Mouse (Mus musculus) liver (tissue): ENCODE results near the gene Hist1h2bq.

Source experiments
- DNase-seq: peaks from one replicate; pipeline ENCODE4 v3.0.0-alpha.2; 2020; ENCODE audit warnings: mixed read lengths

Hist1h2bq gene

GRCm38 (mm10) chr13:21787760-21788593, 22.0 kb downstream of the Hist1h2bq start:
- DNase-seq: no peak

DNA sequence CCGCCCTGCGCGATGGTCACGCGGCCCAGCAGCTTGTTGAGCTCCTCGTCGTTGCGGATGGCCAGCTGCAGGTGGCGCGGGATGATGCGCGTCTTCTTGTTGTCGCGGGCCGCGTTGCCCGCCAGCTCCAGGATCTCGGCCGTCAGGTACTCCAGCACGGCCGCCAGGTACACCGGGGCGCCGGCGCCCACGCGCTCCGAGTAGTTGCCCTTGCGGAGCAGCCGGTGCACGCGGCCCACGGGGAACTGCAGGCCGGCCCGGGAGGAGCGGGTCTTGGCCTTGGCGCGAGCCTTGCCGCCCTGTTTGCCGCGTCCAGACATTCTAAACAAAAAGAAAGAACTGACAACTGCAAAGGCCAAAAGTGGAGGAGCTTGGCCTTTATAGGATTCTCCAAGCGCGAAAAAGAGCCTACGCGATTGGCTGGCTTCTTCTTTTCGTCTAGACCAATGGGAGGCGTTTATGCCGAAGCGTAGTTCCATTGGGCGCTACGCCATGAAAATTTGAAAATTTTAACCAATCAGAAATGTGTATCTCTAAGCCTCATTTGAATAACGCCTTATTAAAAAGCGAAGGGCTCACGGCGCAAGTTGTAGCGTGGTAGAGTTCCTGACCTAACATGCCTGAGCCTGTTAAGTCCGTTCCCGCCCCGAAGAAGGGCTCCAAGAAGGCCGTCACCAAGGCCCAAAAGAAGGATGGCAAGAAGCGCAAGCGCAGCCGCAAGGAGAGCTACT, 22.9 kb downstream of the Hist1h2bq start, which contains the start of the genes Hist1h2an and Hist1h2bp:
Gene Hist1h2an, minus strand, starts transcription at position 320 of the 731 bp plus-strand sequence.
Gene Hist1h2bp, plus strand, starts transcription at position 563 of the 731 bp plus-strand sequence.
- peak; percentile 92 for DNase-seq

GRCm38 (mm10) chr13:21786189-21786898, 23.7 kb downstream of the Hist1h2bq start:
- DNase-seq: peak; percentile 40

DNA sequence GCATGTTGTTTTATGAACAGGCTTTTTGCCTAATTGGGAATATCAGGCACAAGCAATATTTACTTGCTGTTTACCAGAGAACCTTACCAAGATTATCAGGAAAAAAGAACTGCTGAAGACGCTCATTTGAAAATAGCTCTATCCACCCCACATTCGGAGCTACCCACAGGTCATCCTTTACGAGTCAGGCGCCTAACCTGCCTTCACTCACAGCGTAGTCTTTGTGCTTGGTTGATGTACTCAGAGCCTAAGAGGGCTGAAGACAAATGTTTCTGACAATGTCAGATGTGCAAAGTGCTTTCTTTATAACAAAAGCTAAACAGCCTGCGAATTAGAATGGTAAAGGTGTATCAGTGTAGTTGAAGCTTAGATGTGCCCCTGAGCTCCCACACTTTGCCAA, 25.7 kb downstream of the Hist1h2bq start:
- peak; percentile 20 for DNase-seq

GRCm38 (mm10) chr13:21783734-21784161, 26.2 kb downstream of the Hist1h2bq start:
- DNase-seq: peak; percentile 77

- peak; percentile 70 for DNase-seq
These were observed 26.8 kb downstream of the Hist1h2bq start, which contains the start of gene Hist1h3i for GRCm38 (mm10) chr13:21783255-21783617. Gene Hist1h3i (minus strand): TSS chr13:21783370.

DNA sequence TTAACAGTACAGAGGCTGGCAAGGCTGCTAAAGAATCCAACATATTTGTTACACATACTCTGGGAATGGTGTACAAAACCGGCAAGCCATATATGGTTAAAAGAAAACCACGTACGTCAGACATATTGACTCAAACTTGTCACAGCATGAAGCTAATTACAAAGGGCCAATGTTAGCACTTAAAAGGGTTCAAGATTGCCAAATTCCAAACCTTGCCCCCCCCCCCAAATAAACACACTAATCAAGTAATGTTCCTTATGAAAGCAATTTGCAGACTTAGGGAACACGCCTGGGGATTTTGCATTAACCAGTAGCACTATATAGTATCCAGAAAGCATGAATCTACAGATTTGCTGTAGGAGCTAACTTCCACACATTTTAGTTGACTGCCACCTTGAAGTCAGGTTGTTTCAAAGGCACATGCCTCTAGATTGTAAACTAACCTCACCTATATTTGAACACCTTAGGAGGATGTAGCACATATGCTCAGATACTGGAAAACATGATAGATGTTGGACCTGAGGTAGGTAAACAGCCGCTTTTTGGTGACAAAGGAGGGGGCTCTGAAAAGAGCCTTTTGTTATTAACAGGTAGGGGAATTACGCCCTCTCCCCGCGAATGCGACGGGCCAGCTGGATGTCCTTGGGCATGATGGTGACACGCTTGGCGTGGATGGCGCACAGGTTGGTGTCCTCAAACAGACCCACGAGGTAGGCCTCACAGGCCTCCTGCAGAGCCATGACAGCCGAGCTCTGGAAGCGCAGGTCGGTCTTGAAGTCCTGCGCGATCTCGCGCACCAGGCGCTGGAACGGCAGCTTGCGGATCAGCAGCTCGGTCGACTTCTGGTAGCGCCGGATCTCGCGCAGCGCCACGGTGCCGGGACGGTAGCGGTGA, 27.4 kb downstream of the Hist1h2bq start:
- peak; percentile 56 for DNase-seq

- DNase-seq: no peak
These were observed 28.4 kb downstream of the Hist1h2bq start for GRCm38 (mm10) chr13:21781639-21782038.

DNA sequence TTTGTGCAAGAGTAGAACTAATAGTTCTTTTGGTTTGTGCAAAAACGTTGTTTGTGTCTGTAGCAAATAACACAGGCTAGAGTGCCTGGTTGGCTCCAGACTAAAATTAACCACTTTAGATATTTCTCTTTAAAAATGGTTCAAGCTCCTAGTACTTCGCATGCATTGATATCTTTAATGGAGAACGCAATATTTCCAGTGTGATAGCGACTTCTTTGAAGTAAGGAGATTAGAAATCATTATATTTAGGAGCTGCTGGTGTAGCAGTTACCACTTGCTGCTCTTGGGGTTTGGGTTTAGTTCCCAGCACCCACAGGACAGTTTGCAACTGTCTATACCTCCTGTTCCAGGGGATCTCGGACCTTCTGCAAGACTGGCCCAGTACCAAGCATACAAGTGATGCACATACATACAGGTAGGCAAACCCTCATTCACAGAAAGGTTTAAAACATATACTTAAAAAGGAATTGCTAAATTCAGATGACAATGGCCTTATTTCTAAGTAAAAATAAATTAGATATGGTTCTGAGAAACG, 28.9 kb downstream of the Hist1h2bq start:
- peak; percentile 14 for DNase-seq

DNA sequence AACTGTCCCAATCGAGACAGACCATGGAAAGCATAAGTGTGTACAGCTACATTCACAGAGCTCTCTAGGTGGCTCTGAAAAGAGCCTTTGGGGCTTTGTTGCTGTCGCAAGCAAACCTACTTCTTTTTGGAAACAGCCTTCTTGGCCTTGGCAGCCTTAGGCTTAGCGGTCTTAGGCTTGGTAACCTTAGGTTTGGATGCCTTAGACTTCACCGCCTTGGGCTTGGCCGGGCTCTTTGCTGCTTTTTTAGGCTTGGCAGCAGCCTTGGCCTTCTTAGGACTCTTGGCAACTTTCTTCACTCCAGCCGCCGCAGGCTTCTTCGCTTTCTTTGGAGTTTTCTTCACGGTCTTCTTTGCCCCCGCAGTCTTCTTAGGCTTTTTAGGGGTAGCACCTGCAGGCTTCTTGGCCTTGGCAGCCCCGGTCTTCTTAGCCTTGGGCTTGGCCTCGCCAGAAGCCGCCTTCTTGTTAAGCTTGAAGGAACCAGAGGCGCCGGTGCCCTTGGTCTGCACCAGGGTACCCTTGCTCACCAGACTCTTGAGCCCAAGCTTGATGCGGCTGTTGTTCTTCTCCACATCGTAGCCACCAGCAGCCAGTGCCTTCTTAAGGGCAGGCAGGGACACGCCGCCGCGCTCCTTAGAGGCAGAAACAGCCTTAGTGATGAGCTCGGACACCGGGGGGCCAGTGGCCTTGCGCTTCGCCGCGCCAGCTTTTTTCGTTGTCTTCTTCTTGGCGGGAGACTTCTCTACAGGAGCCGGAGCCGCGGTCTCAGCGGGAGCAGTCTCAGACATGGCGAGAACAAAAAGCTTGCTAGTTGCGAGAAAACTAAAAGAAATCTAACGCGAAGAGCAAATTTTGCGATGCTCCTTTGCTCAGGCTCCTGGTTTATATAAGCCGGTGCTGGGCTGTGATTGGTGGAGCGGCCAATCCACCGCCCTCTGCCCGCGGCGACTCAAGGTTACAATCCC, 29.9 kb downstream of the Hist1h2bq start, which contains the start of gene Hist1h1b:
Gene Hist1h1b, minus strand, starts transcription at position 859 of the 965 bp plus-strand sequence.
- peak; percentile 90 for DNase-seq

- peak; percentile 84 for DNase-seq
These were observed 30.9 kb downstream of the Hist1h2bq start for GRCm38 (mm10) chr13:21778814-21779766.
